Comparison of ENCODE assay signal across 10 mouse cellular contexts in genomic region chr2:83332770-83333157, GRCm38 (mm10).
DNase-seq lines count a peak whose midpoint lies in the region; ATAC-seq and TF ChIP-seq lines count a peak whose summit lies in the region.
"Had no signal": no experiment of that assay in that cellular context is flagged by ENCODE, and none has a peak within 500 bp of the region (broad histone marks: within the 10 kb centered on the region; RNA-seq: fewer than 3 reads in every experiment).

No protein-coding gene starts in this region.

- H3K4me3 ChIP-seq in embryonic facial prominence, embryonic 11.5 days (ENCODE audit: low read depth, low read length) = no peak overlapping the region
- no peak overlapping the region for H3K4me3 ChIP-seq in embryonic facial prominence, embryonic 10.5 days
- no peak overlapping the region for H3K4me3 ChIP-seq in liver, postnatal 0 days (ENCODE audit: low read depth, low read length)
- H3K4me3 ChIP-seq in neural tube, embryonic 15.5 days (replicated peaks) = no peak overlapping the region

- H3K9ac ChIP-seq in embryonic facial prominence, embryonic 11.5 days (replicated peaks; ENCODE audit: low read length) = no peak overlapping the region
- no peak overlapping the region for H3K9ac ChIP-seq in liver, postnatal 0 days (replicated peaks)
- H3K9ac ChIP-seq in neural tube, embryonic 15.5 days (replicated peaks) = no peak overlapping the region
- H3K9ac ChIP-seq: liver, embryonic 14.5 days had no signal

- peak; percentile 49 for DNase-seq in embryonic facial prominence, embryonic 11.5 days (ENCODE audit: low spot score)
- no peak for DNase-seq in embryonic facial prominence, embryonic 10.5 days (ENCODE audit: low spot score)
- no peak for DNase-seq in liver, postnatal 0 days
- DNase-seq in liver = no peak
- peak; percentile 32 for DNase-seq in embryo, embryonic 9.5 days (ENCODE audit: extremely low spot score)
- DNase-seq in spleen, adult 18-20 months = no peak
- no peak for DNase-seq in ovary, postnatal 14 days (ENCODE audit: low spot score)
- DNase-seq: right cerebral cortex, postnatal 14 days had no signal

- WGBS in embryonic facial prominence, embryonic 11.5 days = 29% methylated on average over 5 of the region's 5 CpGs
- WGBS in embryonic facial prominence, embryonic 10.5 days = 34% methylated on average over 5 of the region's 5 CpGs
- 26% methylated on average over 5 of the region's 5 CpGs for WGBS in liver, postnatal 0 days (ENCODE audit: insufficient replicate concordance)
- WGBS in neural tube, embryonic 15.5 days = 47% methylated on average over 5 of the region's 5 CpGs

- H3K27me3 ChIP-seq in embryonic facial prominence, embryonic 11.5 days (ENCODE audit: control insufficient read depth, insufficient read depth, low read length) = no peaks in the 10 kb centered on the region
- no peaks in the 10 kb centered on the region for H3K27me3 ChIP-seq in embryonic facial prominence, embryonic 10.5 days (replicated peaks; ENCODE audit: low read depth, poor library complexity, severe bottlenecking)
- H3K27me3 ChIP-seq in liver, postnatal 0 days (ENCODE audit: insufficient read depth, low read length) = no peaks in the 10 kb centered on the region
- H3K27me3 ChIP-seq in neural tube, embryonic 15.5 days (replicated peaks) = no peaks in the 10 kb centered on the region

- no peak for TF ChIP-seq EP300 in liver, postnatal 0 days (IDR thresholded peaks at IDR 0.05; ENCODE audit: low read depth)

- no peak for ATAC-seq in embryonic facial prominence, embryonic 11.5 days (replicated peaks; ENCODE audit: insufficient number of reproducible peaks, low FRiP score, low TSS enrichment, low read depth)
- no peak for ATAC-seq in liver, postnatal 0 days
- peak; percentile 61; the same call in 1 of the 2 replicates for ATAC-seq in neural tube, embryonic 15.5 days (ENCODE audit: low FRiP score)

- peak; percentile 44 for TF ChIP-seq CTCF in liver, postnatal 0 days (IDR thresholded peaks at IDR 0.05; ENCODE audit: low read depth)

- H3K9me3 ChIP-seq in embryonic facial prominence, embryonic 11.5 days (replicated peaks; ENCODE audit: control insufficient read depth, low read length) = no peaks in the 10 kb centered on the region
- H3K9me3 ChIP-seq in embryonic facial prominence, embryonic 10.5 days = no peaks in the 10 kb centered on the region
- H3K9me3 ChIP-seq in liver, postnatal 0 days (ENCODE audit: low read length) = no peaks in the 10 kb centered on the region
- H3K9me3 ChIP-seq in neural tube, embryonic 15.5 days (replicated peaks) = no peaks in the 10 kb centered on the region

- no peaks in the 10 kb centered on the region for H3K4me1 ChIP-seq in embryonic facial prominence, embryonic 11.5 days (ENCODE audit: control insufficient read depth, insufficient read depth, low read length)
- 0 out of 2 replicates have a peak, but pooled peaks cover 5% of the 10 kb centered on the region for H3K4me1 ChIP-seq in embryonic facial prominence, embryonic 10.5 days
- no peaks in the 10 kb centered on the region for H3K4me1 ChIP-seq in liver, postnatal 0 days (ENCODE audit: insufficient read depth)
- no peaks in the 10 kb centered on the region for H3K4me1 ChIP-seq in neural tube, embryonic 15.5 days

- H3K27ac ChIP-seq in embryonic facial prominence, embryonic 11.5 days (replicated peaks; ENCODE audit: low read depth, low read length) = no peak overlapping the region
- no peak overlapping the region for H3K27ac ChIP-seq in embryonic facial prominence, embryonic 10.5 days (replicated peaks)
- H3K27ac ChIP-seq in liver, postnatal 0 days (ENCODE audit: low read depth) = no peak overlapping the region
- no peak overlapping the region for H3K27ac ChIP-seq in neural tube, embryonic 15.5 days (replicated peaks)
- H3K27ac ChIP-seq: liver, embryonic 14.5 days had no signal

- no peaks in the 10 kb centered on the region for H3K36me3 ChIP-seq in embryonic facial prominence, embryonic 11.5 days (replicated peaks; ENCODE audit: control insufficient read depth, insufficient read depth, low read depth, low read length)
- H3K36me3 ChIP-seq in embryonic facial prominence, embryonic 10.5 days (replicated peaks) = no peaks in the 10 kb centered on the region
- no peaks in the 10 kb centered on the region for H3K36me3 ChIP-seq in liver, postnatal 0 days (replicated peaks; ENCODE audit: insufficient read depth, low read length)
- H3K36me3 ChIP-seq in neural tube, embryonic 15.5 days = no peaks in the 10 kb centered on the region

- no peak overlapping the region for H3K4me2 ChIP-seq in embryonic facial prominence, embryonic 11.5 days (ENCODE audit: low read depth, low read length)
- no peak overlapping the region for H3K4me2 ChIP-seq in liver, postnatal 0 days (ENCODE audit: low read depth, low read length)
- H3K4me2 ChIP-seq in neural tube, embryonic 15.5 days = no peak overlapping the region

Comparison
In these comparisons a context has a peak if more than half of its experiments do, and no peak if none do; other contexts are left out.
1. DNase-seq: peak in embryonic facial prominence, embryonic 11.5 days (single experiment) and embryo, embryonic 9.5 days (single experiment); none in embryonic facial prominence, embryonic 10.5 days (single experiment), liver, postnatal 0 days (single experiment), liver (single experiment), spleen, adult 18-20 months (0 of 2) and ovary, postnatal 14 days (single experiment).